Mouse (Mus musculus): Measurements from ENCODE around the gene Gm20855. TPM values are rescaled to one million over a fixed set of nuclear protein-coding genes. Genes with fewer than 3 reads are reported as not detected.
"Not testable (repeated sequence)": the region's sequence is repeated elsewhere in the genome, so short reads cannot be mapped to it uniquely, and the experiment has no call there.

The Gm20855 gene
- polyA plus RNA-seq (2014; fragmentation: Nextera tagmentation; extraction: Ambion mirVana) = not detected in 2 replicates

DNA sequence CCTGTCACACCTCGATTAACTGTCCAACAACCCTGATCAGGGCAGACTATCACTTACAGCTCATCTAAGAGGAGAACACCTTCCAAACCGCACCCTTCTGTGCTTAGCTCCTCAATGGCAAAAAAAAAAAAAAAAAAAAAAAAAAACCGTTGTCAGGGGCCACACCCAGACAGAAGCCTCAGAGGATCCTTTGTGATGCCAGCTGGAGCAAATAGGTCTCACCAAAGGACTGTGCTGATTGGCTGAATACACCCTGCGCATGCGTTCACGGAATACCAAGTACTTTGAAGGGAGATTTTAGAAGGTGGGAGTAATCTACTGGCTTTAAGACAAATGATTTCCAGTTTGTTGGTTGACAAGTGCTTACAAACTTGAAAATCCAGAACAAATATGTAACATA, at the start of gene Gm20855:
TSS of gene Gm20855 (minus strand) at position 101 of the 400 bp plus-strand sequence.
- H3K36me3 ChIP-seq (ENCODE audit: control insufficient read depth, insufficient read depth, low read length); H3K9me3 ChIP-seq (ENCODE audit: control insufficient read depth, low read length); H3K4me2 ChIP-seq (ENCODE audit: low read length); ATAC-seq (replicated peaks; ENCODE audit: low FRiP score, low TSS enrichment, low read depth); H3K27ac ChIP-seq (ENCODE audit: low read depth); H3K9ac ChIP-seq (ENCODE audit: low read length); H3K27me3 ChIP-seq (replicated peaks; ENCODE audit: control insufficient read depth, insufficient read depth, low read length); H3K4me3 ChIP-seq (ENCODE audit: low read depth, low read length); H3K4me1 ChIP-seq (replicated peaks; ENCODE audit: control insufficient read depth, insufficient read depth, low read length); DNase-seq (ENCODE audit: low spot score): not testable (repeated sequence)
- WGBS = no CpG with 5 or more reads among the region's 6 CpGs
